Mouse (Mus musculus): ENCODE data around the gene Pik3c2g.

DNA sequence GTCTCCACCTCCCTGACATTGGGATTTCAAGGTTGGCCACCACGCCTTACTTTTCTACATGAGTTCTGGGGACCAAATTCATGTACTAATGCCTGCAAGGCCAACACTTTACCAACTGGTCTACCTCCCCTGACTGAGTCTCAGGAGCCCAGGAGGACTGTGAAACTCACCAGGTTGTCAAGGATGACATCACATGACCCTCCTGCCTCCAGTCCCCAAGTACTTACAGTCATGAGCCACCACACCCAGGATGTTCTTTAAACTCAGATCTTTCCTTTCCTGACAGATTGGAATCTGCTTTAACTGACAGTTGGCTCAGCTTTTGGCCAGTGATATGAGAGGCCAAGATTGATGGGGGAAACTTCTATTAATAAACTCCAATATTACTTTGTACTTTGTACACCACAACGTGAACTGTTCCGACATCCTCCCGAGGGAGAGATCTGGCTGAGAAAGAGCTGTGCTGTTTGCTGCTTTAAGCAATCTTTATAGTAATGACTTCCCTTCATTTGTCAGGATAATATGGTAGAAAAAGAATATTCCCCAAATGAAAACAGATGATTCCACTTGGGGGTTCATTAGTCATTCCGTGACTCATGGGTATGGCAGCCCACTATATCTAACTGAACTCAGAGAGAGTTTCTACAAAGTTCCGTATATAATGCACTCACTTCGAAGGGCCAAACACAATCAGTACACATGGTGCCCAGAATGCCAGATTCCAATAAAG, 182.9 kb downstream of the Pik3c2g start:
- TF ChIP-seq CTCF (IDR thresholded peaks at IDR 0.05; ENCODE audit: insufficient read depth, low read length) = no peak
- TF ChIP-seq POLR2A (IDR thresholded peaks at IDR 0.05; ENCODE audit: borderline replicate concordance, extremely low read depth, low read depth, low read length) = no peak

Data from lung, adult 2 months (tissue).